Mouse (Mus musculus) brain, embryonic 14.5 days (tissue): ENCODE measurements around the gene Cacybp.

Experiments
- CTCF ChIP-seq: fragments of 200-500 bp; IDR thresholded peaks from 2 replicates; pipeline ENCODE4 v1.5.1; 2012; ENCODE audit warnings: inconsistent platforms, mild to moderate bottlenecking, moderate library complexity, borderline replicate concordance; ENCODE audit not compliant: insufficient read depth, insufficient read length; ENCODE audit errors: extremely low read depth
- POLR2A ChIP-seq: fragments of 200-500 bp; IDR thresholded peaks from 2 replicates; pipeline ENCODE4 v1.6.1; 2012; ENCODE audit warnings: mild to moderate bottlenecking, inconsistent platforms, borderline replicate concordance; ENCODE audit not compliant: poor library complexity, insufficient read depth, insufficient read length, severe bottlenecking; ENCODE audit errors: extremely low read depth

- no peak for TF ChIP-seq CTCF
- no peak for TF ChIP-seq POLR2A
Measured at GRCm38 (mm10) chr1:160209844-160210243, 2.8 kb downstream of the Cacybp start.
